Comparison of ENCODE assay signal across 7 mouse cellular contexts in the genomic region with DNA sequence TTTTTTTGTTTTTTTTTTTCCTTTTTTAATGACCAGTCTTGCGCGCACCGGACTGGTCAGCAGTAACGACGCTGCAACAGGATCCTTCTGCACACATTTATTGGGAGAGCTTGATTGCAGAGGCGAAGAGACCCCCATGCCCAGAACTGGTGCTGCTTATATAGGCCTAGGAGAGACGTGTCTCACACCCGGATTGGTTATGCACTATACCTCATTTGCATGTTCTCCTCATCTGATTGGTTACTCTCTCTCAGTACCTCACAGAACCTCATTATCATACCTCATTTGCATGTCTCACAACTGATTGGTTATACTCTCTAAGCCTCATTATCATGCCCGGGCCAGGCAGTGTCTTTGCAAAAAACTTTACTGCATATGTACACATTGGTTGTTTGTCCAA. TPM values are rescaled to one million over a fixed set of nuclear protein-coding genes. Genes with fewer than 3 reads are reported as not detected.
"Had no signal": no experiment of that assay in that cellular context is flagged by ENCODE, and none has a peak within 500 bp of the region (broad histone marks: within the 10 kb centered on the region; RNA-seq: fewer than 3 reads in every experiment).

No protein-coding gene starts in this region.

RNA-seq across cellular contexts. Expression of a gene that starts 34.7 kb away (rescaled TPM):
- total RNA-seq: common myeloid progenitor, adult 5-6 weeks; granulocyte monocyte progenitor cell, adult 5-6 weeks had no signal
- polyA plus RNA-seq: erythroblast, embryonic 14.5 days had no signal

RNA-seq across cellular contexts. Expression of a gene that starts 36.0 kb away (rescaled TPM):
- total RNA-seq: gastrocnemius, adult 2 months; gastrocnemius, adult 8-10 months; heart, adult 8-10 months had no signal
- polyA plus RNA-seq: erythroblast, embryonic 14.5 days; heart, adult 2 months had no signal
